Mouse (Mus musculus) stomach, embryonic 16.5 days (tissue): ENCODE measurements at regions not wholly inside any gene's neighbourhood (a gene's known extent, or its start where the extent isn't known, plus 50 kb on each side); places are given as distances from the start of the nearest gene placed in this dataset.

Experiments used
- ATAC-seq: fragments of 200-750 bp; cut with Nextera tagmentation; 2 replicates; pipeline ENCODE4 v1.8.0; 2017; ENCODE audit warnings: moderate number of reproducible peaks, moderate TSS enrichment; ENCODE audit not compliant: insufficient read depth, low FRiP score
- H3K27ac ChIP-seq: fragments of 300-500 bp; sonication (generic); 2 replicates; pipeline ENCODE4 v1.5.1; 2014; ENCODE audit warnings: low read length
- H3K27me3 ChIP-seq: fragments of 300-500 bp; sonication (generic); 2 replicates; pipeline ENCODE4 v1.6.1; 2014; ENCODE audit warnings: low read length, control low read depth, mixed read lengths; ENCODE audit not compliant: control insufficient read depth, insufficient read depth
- H3K36me3 ChIP-seq: fragments of 300-500 bp; sonication (generic); 2 replicates; pipeline ENCODE4 v1.6.1; 2014; ENCODE audit warnings: low read length; ENCODE audit not compliant: control insufficient read depth, insufficient read depth
- H3K4me1 ChIP-seq: fragments of 300-500 bp; sonication (generic); 2 replicates; pipeline ENCODE4 v1.6.1; 2014; ENCODE audit warnings: low read length, control low read depth, mixed read lengths; ENCODE audit not compliant: control insufficient read depth, insufficient read depth
- H3K4me2 ChIP-seq: fragments of 300-500 bp; sonication (generic); 2 replicates; pipeline ENCODE4 v1.6.1; 2014; ENCODE audit warnings: low read depth, low read length, mixed read lengths
- H3K4me3 ChIP-seq: fragments of 300-500 bp; sonication (generic); replicated peaks from 2 replicates; pipeline ENCODE4 v1.5.1; 2014; ENCODE audit warnings: mild to moderate bottlenecking, low read length
- H3K9ac ChIP-seq: fragments of 300-500 bp; sonication (generic); 2 replicates; pipeline ENCODE4 v1.6.1; 2014; ENCODE audit warnings: low read length
- H3K9me3 ChIP-seq: fragments of 300-500 bp; sonication (generic); replicated peaks from 2 replicates; pipeline ENCODE4 v1.6.1; 2016; ENCODE audit warnings: low read length, control low read depth; ENCODE audit not compliant: control insufficient read depth
- WGBS: fragments of 180-500 bp; shearing (Covaris S2); extraction: QIAGEN DNeasy Blood & Tissue Kit; methylation state at CpG from one replicate; pipeline ENCODE4 v1.1.7; 2014; 5-methylcytosine and 5-hydroxymethylcytosine counted together

DNA sequence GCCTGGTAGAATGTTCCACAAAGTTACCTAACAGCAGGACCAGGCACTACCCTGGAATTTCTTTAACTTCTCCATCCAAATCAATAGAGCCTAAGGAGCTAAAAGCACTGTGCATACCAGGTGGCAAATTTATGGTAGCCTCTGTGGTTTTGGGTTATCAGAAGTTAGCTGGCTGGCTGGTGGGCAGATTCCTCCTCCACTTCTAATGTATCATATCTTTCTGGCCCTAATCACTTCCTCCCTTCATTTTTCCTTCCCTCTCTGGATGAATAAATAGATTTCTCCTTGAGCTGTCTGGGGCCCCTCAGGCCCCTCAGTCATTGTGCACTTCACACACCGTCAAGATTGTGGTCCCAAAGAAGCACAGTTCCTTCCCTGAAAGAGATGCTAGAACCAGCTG lies 212.7 kb downstream of the Mex3b start:
- 60% methylated on average over 1 of the region's 1 CpGs for WGBS
- Histone ChIP-seq H3K9ac (no peak overlapping the region), H3K4me1 (peaks cover 4% of the 10 kb centered on the region; the same call in 1 of the 2 replicates), H3K9me3 (no peaks in the 10 kb centered on the region), H3K27ac (no peak overlapping the region), H3K4me3 (no peak overlapping the region), H3K4me2 (no peak overlapping the region), H3K36me3 (no peaks in the 10 kb centered on the region), H3K27me3 (no peaks in the 10 kb centered on the region)
- no peak for ATAC-seq

DNA sequence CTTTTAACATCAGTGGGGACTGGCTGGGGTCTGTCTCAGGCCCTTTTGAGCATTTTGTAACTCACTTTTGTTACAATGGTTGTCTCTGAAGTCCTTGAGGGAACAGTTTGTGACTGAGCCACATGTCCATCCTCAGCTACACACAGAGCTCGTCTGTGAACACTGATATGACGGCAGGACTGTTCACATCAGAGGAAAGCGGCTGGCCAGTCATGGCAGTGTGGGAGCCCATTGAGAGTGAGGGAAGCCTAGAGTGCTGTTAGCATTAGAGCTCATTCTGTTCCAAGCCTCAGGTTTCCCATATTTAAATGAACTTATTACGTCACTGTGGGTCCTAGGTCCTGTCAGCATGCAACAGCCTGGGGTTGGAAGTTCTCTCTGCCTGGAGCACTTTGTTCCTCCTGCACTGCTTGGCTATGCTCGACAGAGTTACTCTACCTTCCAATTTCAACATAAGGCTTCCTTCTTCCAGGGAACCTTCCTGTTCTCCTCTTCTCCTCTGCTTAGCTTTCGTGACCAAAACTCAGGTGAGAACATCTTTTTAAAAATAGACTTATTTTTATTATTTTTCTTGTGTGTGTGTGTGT lies 217.5 kb downstream of the Mex3b start:
- ATAC-seq: no peak

DNA sequence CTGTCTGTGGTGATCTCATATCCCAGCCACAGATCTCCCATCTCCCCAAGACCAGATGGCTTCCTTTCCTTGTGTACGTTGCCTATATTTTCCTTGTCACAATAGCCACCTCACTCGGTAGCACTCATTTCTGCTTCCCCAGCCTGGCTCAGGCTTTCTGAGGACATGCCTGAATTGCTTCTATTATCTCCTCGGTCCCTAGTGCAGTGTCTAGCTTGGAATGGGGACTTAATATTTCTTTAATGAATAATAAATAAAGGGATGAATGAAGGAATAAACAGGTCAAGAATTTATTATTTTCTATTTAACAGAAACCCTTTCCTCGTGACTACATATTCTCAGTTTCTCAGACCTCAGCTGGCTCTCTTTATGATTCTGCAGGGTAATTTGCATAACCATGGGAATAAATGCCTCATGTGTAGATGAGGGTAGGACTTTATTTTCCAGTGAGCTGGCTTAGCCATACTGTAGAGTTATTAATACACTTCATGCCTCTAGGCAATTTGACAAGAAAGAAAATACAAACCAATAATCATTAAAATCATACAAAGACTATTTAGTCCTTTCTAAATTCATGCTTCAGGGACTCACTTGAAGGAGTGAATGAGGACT lies 218.5 kb downstream of the Mex3b start:
- ATAC-seq: no peak
- no peaks in the 10 kb centered on the region for H3K27me3 ChIP-seq
- no peak overlapping the region for H3K27ac ChIP-seq
- no peak overlapping the region for H3K4me3 ChIP-seq
- no peak overlapping the region for H3K9ac ChIP-seq
- WGBS: 64% methylated on average over 4 of the region's 4 CpGs
- no peaks in the 10 kb centered on the region for H3K36me3 ChIP-seq
- H3K4me1 ChIP-seq: no peaks in the 10 kb centered on the region
- H3K9me3 ChIP-seq: no peaks in the 10 kb centered on the region
- H3K4me2 ChIP-seq: no peak overlapping the region

More for the DNA sequence above, 217.5 kb downstream of the Mex3b start:
- Histone ChIP-seq H3K4me3 (no peak overlapping the region), H3K27ac (no peak overlapping the region), H3K27me3 (no peaks in the 10 kb centered on the region), H3K9me3 (no peaks in the 10 kb centered on the region), H3K36me3 (no peaks in the 10 kb centered on the region), H3K4me1 (no peaks in the 10 kb centered on the region), H3K9ac (no peak overlapping the region), H3K4me2 (no peak overlapping the region)
- 74% methylated on average over 6 of the region's 6 CpGs for whole genome bisulfite sequencing

DNA sequence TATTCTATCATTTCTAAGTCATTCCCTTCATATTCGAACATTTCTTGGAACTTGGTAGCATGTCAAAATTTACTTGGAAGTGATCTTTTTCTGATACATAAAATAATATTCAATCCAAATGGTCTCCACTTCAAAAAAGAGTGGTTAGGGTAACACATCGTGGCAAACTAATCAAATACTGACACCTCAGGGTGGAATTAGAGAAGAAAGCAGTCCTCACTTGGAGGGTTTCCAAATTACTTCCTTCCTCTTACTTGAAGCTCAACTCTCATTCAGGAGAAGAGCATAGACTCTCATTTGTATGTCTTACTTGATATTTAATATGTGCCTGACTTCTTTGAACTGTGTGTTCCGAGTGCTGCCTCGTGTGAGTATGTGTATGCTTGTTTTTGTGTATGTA lies 220.3 kb downstream of the Mex3b start:
- Histone ChIP-seq H3K9me3 (no peaks in the 10 kb centered on the region), H3K36me3 (no peaks in the 10 kb centered on the region), H3K4me3 (no peak overlapping the region), H3K9ac (no peak overlapping the region), H3K4me1 (no peaks in the 10 kb centered on the region), H3K27me3 (no peaks in the 10 kb centered on the region), H3K27ac (no peak overlapping the region), H3K4me2 (no peak overlapping the region)
- whole genome bisulfite sequencing: 70% methylated on average over 4 of the region's 4 CpGs
- ATAC-seq: no peak

DNA sequence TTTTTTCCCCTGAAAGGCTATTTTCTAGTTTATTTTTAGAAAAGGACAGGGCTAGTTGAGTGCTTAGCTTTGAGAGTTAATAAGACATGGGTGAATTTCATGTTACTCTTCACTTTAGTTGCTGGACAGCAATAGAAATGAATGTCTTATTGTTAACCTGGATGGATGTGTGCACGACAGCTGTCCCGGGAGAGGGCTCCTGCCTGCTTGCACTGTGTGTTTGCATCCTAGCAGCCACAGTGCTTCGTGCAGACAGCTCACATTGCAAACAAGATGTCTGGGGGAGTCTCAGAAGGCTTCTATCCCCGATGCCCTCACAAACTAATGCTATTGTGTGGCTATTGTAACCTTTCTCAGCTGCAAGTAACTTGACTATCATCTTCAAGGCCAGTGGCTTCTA lies 221.0 kb downstream of the Mex3b start:
- ATAC-seq: no peak
- H3K27ac ChIP-seq: no peak overlapping the region
- H3K4me1 ChIP-seq: no peaks in the 10 kb centered on the region
- 37% methylated on average over 4 of the region's 4 CpGs for WGBS
- H3K4me2 ChIP-seq: no peak overlapping the region
- H3K9me3 ChIP-seq: no peaks in the 10 kb centered on the region
- no peak overlapping the region for H3K4me3 ChIP-seq
- no peaks in the 10 kb centered on the region for H3K36me3 ChIP-seq
- no peaks in the 10 kb centered on the region for H3K27me3 ChIP-seq
- H3K9ac ChIP-seq: no peak overlapping the region

DNA sequence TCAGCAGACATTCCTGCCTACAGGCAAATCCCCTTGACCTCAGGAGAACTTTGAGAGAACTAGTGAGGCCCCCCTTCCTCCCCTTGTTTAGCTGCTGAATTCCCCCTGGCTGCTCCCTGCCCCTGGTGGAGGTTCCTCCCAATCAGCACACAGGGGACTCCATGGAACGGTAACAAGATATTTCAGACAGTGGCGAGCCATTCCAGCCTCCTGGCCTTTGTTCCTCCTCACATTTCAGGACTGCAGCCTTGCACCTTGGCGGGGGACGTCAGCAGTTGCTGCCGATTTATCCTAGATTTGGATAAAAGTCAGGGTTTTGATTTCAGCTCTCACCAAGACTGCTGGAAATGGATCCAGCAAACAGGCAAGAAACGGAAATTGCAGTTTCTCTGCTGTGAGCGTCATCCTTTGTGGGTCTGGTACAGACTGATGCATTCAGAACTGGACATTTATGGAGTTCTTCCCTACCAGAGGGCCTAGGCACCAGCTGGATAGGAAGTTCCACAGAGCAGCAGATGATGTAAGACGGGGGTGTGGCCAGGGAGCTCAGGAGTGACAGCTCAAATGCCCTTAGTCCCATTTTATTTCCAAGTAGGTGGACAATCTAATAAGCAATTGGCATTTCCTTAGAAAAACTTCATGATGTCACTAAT lies 222.3 kb downstream of the Mex3b start:
- no peaks in the 10 kb centered on the region for H3K4me1 ChIP-seq
- no peaks in the 10 kb centered on the region for H3K27me3 ChIP-seq
- H3K4me2 ChIP-seq: peak overlapping the region; percentile 28
- ATAC-seq: 0 out of 2 replicates have a peak, but pooled peaks have one; percentile 50
- no peak overlapping the region for H3K4me3 ChIP-seq
- H3K27ac ChIP-seq: no peak overlapping the region
- WGBS: 24% methylated on average over 8 of the region's 8 CpGs
- H3K36me3 ChIP-seq: no peaks in the 10 kb centered on the region
- H3K9ac ChIP-seq: no peak overlapping the region
- no peaks in the 10 kb centered on the region for H3K9me3 ChIP-seq

DNA sequence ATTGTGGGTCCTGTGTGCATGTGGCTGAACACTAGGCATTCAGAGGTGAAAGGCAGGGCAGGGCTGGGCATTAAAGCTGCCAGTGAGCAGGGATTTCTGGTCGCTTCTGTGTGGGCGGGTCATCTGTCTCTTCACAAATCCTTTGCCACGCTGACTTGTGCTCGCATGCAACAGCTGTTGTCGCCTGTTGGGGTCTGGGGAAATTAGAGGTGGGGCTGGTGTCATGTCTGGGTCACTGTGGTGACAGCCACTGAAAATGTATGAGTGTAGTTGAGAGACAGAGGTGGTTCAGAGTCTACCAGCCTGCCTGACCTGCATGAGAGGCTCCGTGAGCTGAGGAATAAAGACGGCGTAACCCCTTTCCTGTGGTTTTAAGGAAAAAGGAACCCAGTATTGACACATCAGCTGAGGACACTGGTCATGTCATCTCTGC lies 226.8 kb downstream of the Mex3b start:
- WGBS: 41% methylated on average over 8 of the region's 8 CpGs
- no peak for ATAC-seq

DNA sequence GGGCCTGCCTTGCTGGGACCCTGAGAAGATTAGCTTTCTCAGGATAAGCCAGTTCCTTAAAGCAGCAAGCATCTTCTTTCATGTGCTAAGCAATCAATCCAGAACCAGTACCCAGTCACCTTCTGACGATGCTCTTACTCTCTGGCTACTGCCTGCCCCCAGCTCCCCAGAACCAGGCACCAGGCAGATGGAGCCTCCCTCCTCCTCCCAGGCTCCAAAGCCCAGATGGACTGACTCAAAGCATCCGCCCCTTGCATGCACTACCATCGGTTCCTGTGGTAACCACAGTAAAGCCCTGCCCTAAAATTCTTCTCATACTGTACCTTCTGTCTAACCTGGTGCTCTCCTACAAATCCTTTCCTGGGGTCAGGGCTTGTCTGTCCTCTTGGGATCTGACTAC lies 227.8 kb downstream of the Mex3b start:
- H3K4me3 ChIP-seq: no peak overlapping the region
- no peak overlapping the region for H3K9ac ChIP-seq
- 44% methylated on average over 3 of the region's 3 CpGs for WGBS
- no peak overlapping the region for H3K4me2 ChIP-seq
- ATAC-seq: no peak
- no peaks in the 10 kb centered on the region for H3K9me3 ChIP-seq
- no peaks in the 10 kb centered on the region for H3K4me1 ChIP-seq
- no peaks in the 10 kb centered on the region for H3K27me3 ChIP-seq
- no peaks in the 10 kb centered on the region for H3K36me3 ChIP-seq
- H3K27ac ChIP-seq: no peak overlapping the region

More for the DNA sequence above, 226.8 kb downstream of the Mex3b start:
- Histone ChIP-seq H3K36me3 (no peaks in the 10 kb centered on the region), H3K27ac (no peak overlapping the region), H3K27me3 (no peaks in the 10 kb centered on the region), H3K4me1 (no peaks in the 10 kb centered on the region), H3K4me3 (no peak overlapping the region), H3K4me2 (no peak overlapping the region), H3K9me3 (no peaks in the 10 kb centered on the region), H3K9ac (no peak overlapping the region)

DNA sequence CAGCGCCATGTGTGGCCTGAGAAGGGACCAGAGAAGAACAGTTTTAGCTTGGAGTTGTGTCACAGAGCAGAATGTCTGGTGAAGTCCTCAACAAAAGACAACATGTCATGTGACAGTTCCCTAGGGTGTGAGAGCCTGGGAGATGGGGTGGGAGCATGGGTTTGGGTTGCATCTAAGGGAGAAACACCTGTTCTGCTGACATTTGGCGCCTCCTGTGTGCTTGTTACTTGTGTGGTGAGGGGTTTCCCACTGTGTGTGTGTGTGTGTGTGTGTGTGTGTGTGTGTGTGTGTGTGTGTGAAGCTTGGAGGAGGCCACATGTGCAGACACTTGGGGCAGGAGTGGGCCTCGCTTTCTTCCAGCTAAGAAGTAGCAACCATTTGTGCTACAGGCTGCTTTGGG lies 228.5 kb downstream of the Mex3b start:
- Histone ChIP-seq H3K9me3 (no peaks in the 10 kb centered on the region), H3K4me2 (no peak overlapping the region), H3K4me3 (no peak overlapping the region), H3K27ac (no peak overlapping the region), H3K4me1 (no peaks in the 10 kb centered on the region), H3K9ac (no peak overlapping the region), H3K36me3 (no peaks in the 10 kb centered on the region), H3K27me3 (no peaks in the 10 kb centered on the region)
- WGBS: 77% methylated on average over 3 of the region's 3 CpGs
- ATAC-seq: no peak
